Mouse (Mus musculus): ENCODE measurements around the gene Slc8a3. TPM values are rescaled to one million over a fixed set of nuclear protein-coding genes. Genes with fewer than 3 reads are reported as not detected.

Gene Slc8a3
- total and polyA plus RNA-seq, 3 experiments = not detected

- TF ChIP-seq MYC (IDR thresholded peaks at IDR 0.05; ENCODE audit: low read depth, low read length) (no peak), ZNF384 (IDR thresholded peaks at IDR 0.05; ENCODE audit: low read depth, low read length) (no peak), ETS1 (IDR thresholded peaks at IDR 0.05; ENCODE audit: low read depth, low read length) (no peak), RAD21 (IDR thresholded peaks at IDR 0.05; ENCODE audit: low read depth, low read length) (no peak), MYB (IDR thresholded peaks at IDR 0.05; ENCODE audit: low read depth, low read length) (no peak), HCFC1 (IDR thresholded peaks at IDR 0.05; ENCODE audit: low read depth, low read length) (no peak), GATA1 (IDR thresholded peaks at IDR 0.05; ENCODE audit: low read depth, low read length) (no peak), MEF2A (IDR thresholded peaks at IDR 0.05; ENCODE audit: extremely low read depth, insufficient replicate concordance, low read depth, low read length, poor library complexity, severe bottlenecking) (no peak), TCF12 (IDR thresholded peaks at IDR 0.05; ENCODE audit: low read depth, low read length) (no peak), SMC3 (IDR thresholded peaks at IDR 0.05; ENCODE audit: low read depth, low read length) (no peak), NELFE (IDR thresholded peaks at IDR 0.05; ENCODE audit: low read depth, low read length) (no peak), UBTF (IDR thresholded peaks at IDR 0.05; ENCODE audit: borderline replicate concordance, insufficient read depth, low read depth, low read length) (no peak), NRF1 (IDR thresholded peaks at IDR 0.05; ENCODE audit: insufficient read depth, low read depth, low read length, poor library complexity, severe bottlenecking) (no peak), BHLHE40 (IDR thresholded peaks at IDR 0.05; ENCODE audit: borderline replicate concordance, low read depth, low read length) (no peak), TAL1 (IDR thresholded peaks at IDR 0.05; ENCODE audit: low read length) (no peak), KAT2A (conservative IDR thresholded peaks at IDR 0.05; ENCODE audit: low read depth, low read length) (no peak), MAZ (IDR thresholded peaks at IDR 0.05; ENCODE audit: low read depth, low read length) (no peak), CHD2 (IDR thresholded peaks at IDR 0.05; ENCODE audit: low read length) (no peak)
- no peaks in the 10 kb centered on the region for H3K79me2 ChIP-seq (ENCODE audit: control insufficient read depth, insufficient read depth, low read length, poor library complexity)
- H3K36me3 ChIP-seq (ENCODE audit: control insufficient read depth in 1 of 2, insufficient read depth in 2 of 2, low read length in 2 of 2) = no peaks in the 10 kb centered on the region
- no peak for DNase-seq (ENCODE audit: low read depth, low spot score)
- no peak overlapping the region for H3K27ac ChIP-seq (ENCODE audit: control insufficient read depth, low read depth, low read length)
- H3K9me3 ChIP-seq (replicated peaks; ENCODE audit: insufficient read depth, low read length) = no peaks in the 10 kb centered on the region
- H3K4me1 ChIP-seq (ENCODE audit: control insufficient read depth in 1 of 2, insufficient read depth in 2 of 2, low read length in 2 of 2) = no peaks in the 10 kb centered on the region
- H3K4me3 ChIP-seq (ENCODE audit: control insufficient read depth in 1 of 2, insufficient read depth in 1 of 2, low read depth in 2 of 2, low read length in 2 of 2) = no peak overlapping the region
- H3K27me3 ChIP-seq (ENCODE audit: control insufficient read depth in 1 of 2, insufficient read depth in 2 of 2, low read length in 2 of 2) = peaks cover 0 to 4% of the 10 kb centered on the region in 2 experiments; a peak in 3 of 4 replicates
- no peak overlapping the region for H3K9ac ChIP-seq (ENCODE audit: control insufficient read depth, low read depth, low read length, poor library complexity, severe bottlenecking)
These were observed 774 bp downstream of the Slc8a3 start for GRCm38 (mm10) chr12:81331937-81332874.
